Mouse (Mus musculus) heart, embryonic 13.5 days (tissue): ENCODE measurements around the gene Tmem129. TPM values are rescaled to one million over a fixed set of nuclear protein-coding genes. Genes with fewer than 3 reads are reported as not detected.

Experiments used
- ATAC-seq: fragments of 200-750 bp; cut with Nextera tagmentation; 2 replicates; pipeline ENCODE4 v1.8.0; 2017; ENCODE audit warnings: moderate TSS enrichment; ENCODE audit not compliant: insufficient number of reproducible peaks, low FRiP score, low TSS enrichment; ENCODE audit errors: extremely low read depth
- H3K27ac ChIP-seq: fragments of 300-500 bp; sonication (generic); replicated peaks from 2 replicates; pipeline ENCODE4 v1.5.1; 2015; ENCODE audit warnings: moderate library complexity, mild to moderate bottlenecking, inconsistent platforms
- H3K27me3 ChIP-seq: fragments of 300-500 bp; sonication (generic); replicated peaks from 2 replicates; pipeline ENCODE4 v1.6.1; 2015; ENCODE audit warnings: mild to moderate bottlenecking, inconsistent platforms
- H3K36me3 ChIP-seq: fragments of 300-500 bp; sonication (generic); 2 replicates; pipeline ENCODE4 v1.6.1; 2015; ENCODE audit warnings: mild to moderate bottlenecking, inconsistent platforms
- H3K4me1 ChIP-seq: fragments of 300-500 bp; sonication (generic); 2 replicates; pipeline ENCODE4 v1.6.1; 2015; ENCODE audit warnings: inconsistent platforms
- H3K4me2 ChIP-seq: fragments of 300-500 bp; sonication (generic); 2 replicates; pipeline ENCODE4 v1.6.1; 2015; ENCODE audit warnings: inconsistent platforms, mild to moderate bottlenecking, moderate library complexity
- H3K4me3 ChIP-seq: fragments of 300-500 bp; sonication (generic); 2 replicates; pipeline ENCODE4 v1.5.1; 2015; ENCODE audit warnings: moderate library complexity, mild to moderate bottlenecking, inconsistent platforms
- H3K9ac ChIP-seq: fragments of 300-500 bp; sonication (generic); 2 replicates; pipeline ENCODE4 v1.6.1; 2015; ENCODE audit warnings: inconsistent platforms, mild to moderate bottlenecking, moderate library complexity
- H3K9me3 ChIP-seq: fragments of 300-500 bp; sonication (generic); 2 replicates; pipeline ENCODE4 v1.6.1; 2016; ENCODE audit warnings: inconsistent platforms
- WGBS: fragments of 180-500 bp; shearing (Covaris S2); methylation state at CpG from one replicate; pipeline ENCODE4 v1.1.7; 2015; ENCODE audit warnings: mixed read lengths; 5-methylcytosine and 5-hydroxymethylcytosine counted together
- polyA plus RNA-seq: library from polyadenylated mRNA; unstranded; fragments of >200 nt; fragmentation: Nextera tagmentation; extraction: Ambion mirVana; gene quantifications from 2 replicates; pipeline ENCODE4 v1.2.1, GENCODE M21; 2015

Tmem129 gene
- polyA plus RNA-seq, 1 experiment from 2014 or later = 32.0 TPM

GRCm38 (mm10) chr5:33637606-33638350 is 20.4 kb downstream of the Tmem129 start:
- Histone ChIP-seq H3K4me3 (no peak overlapping the region), H3K27ac (no peak overlapping the region), H3K9me3 (no peaks in the 10 kb centered on the region), H3K9ac (no peak overlapping the region), H3K36me3 (peaks cover 72% of the 10 kb centered on the region), H3K4me2 (no peak overlapping the region), H3K4me1 (peaks cover 3% of the 10 kb centered on the region; the same call in 1 of the 2 replicates), H3K27me3 (no peaks in the 10 kb centered on the region)
- ATAC-seq = no peak
- WGBS = 68% methylated on average over 3 of the region's 3 CpGs

GRCm38 (mm10) chr5:33635361-33635760 is 22.9 kb downstream of the Tmem129 start:
- no peak overlapping the region for H3K27ac ChIP-seq
- H3K27me3 ChIP-seq = no peaks in the 10 kb centered on the region
- no peaks in the 10 kb centered on the region for H3K9me3 ChIP-seq
- H3K4me3 ChIP-seq = no peak overlapping the region
- no peak overlapping the region for H3K9ac ChIP-seq
- WGBS = 81% methylated on average over 3 of the region's 3 CpGs
- H3K36me3 ChIP-seq = peaks cover 48% of the 10 kb centered on the region
- no peak for ATAC-seq
- H3K4me2 ChIP-seq = no peak overlapping the region
- peaks cover 8% of the 10 kb centered on the region for H3K4me1 ChIP-seq

GRCm38 (mm10) chr5:33632526-33632925 is 25.7 kb downstream of the Tmem129 start:
- H3K27me3 ChIP-seq = no peaks in the 10 kb centered on the region
- no peak overlapping the region for H3K27ac ChIP-seq
- 76% methylated on average over 1 of the region's 1 CpGs for WGBS
- H3K4me2 ChIP-seq = no peak overlapping the region
- H3K9me3 ChIP-seq = no peaks in the 10 kb centered on the region
- peaks cover 25% of the 10 kb centered on the region for H3K36me3 ChIP-seq
- H3K4me3 ChIP-seq = no peak overlapping the region
- peaks cover 19% of the 10 kb centered on the region for H3K4me1 ChIP-seq
- H3K9ac ChIP-seq = no peak overlapping the region
- ATAC-seq = no peak

- Histone ChIP-seq H3K27me3 (no peaks in the 10 kb centered on the region), H3K9ac (peak overlapping the region; percentile 86), H3K4me3 (peak overlapping the region; percentile 77), H3K9me3 (no peaks in the 10 kb centered on the region), H3K4me1 (peaks cover 29% of the 10 kb centered on the region), H3K4me2 (peak overlapping the region; percentile 87), H3K27ac (peak overlapping the region; percentile 84), H3K36me3 (peaks cover 13% of the 10 kb centered on the region)
- WGBS = 56% methylated on average over 4 of the region's 4 CpGs
- ATAC-seq = no peak
Measured at GRCm38 (mm10) chr5:33630615-33631014, 27.6 kb downstream of the Tmem129 start.

GRCm38 (mm10) chr5:33630061-33630460 is 28.2 kb downstream of the Tmem129 start:
- no peaks in the 10 kb centered on the region for H3K27me3 ChIP-seq
- peak overlapping the region; percentile 77 for H3K4me3 ChIP-seq
- peak overlapping the region; percentile 86 for H3K9ac ChIP-seq
- H3K36me3 ChIP-seq = peaks cover 10% of the 10 kb centered on the region
- ATAC-seq = no peak
- peak overlapping the region; percentile 84 for H3K27ac ChIP-seq
- no peaks in the 10 kb centered on the region for H3K9me3 ChIP-seq
- peak overlapping the region; percentile 87 for H3K4me2 ChIP-seq
- WGBS = 1% methylated on average over 9 of the region's 9 CpGs
- peaks cover 29% of the 10 kb centered on the region for H3K4me1 ChIP-seq

GRCm38 (mm10) chr5:33629301-33629987 is 28.8 kb downstream of the Tmem129 start, which contains the start of the genes Fam53a and Gm9903:
Fam53a (minus strand) TSS chr5:33629635.
Gm9903 (plus strand) TSS chr5:33629925.
- H3K36me3 ChIP-seq = peaks cover 7% of the 10 kb centered on the region

GRCm38 (mm10) chr5:33628820-33629300 is 29.4 kb downstream of the Tmem129 start:
- peak overlapping the region; percentile 87 for H3K4me2 ChIP-seq
- no peak for ATAC-seq
- under 1% methylated on average over 24 of the region's 24 CpGs for WGBS
- H3K27me3 ChIP-seq = no peaks in the 10 kb centered on the region
- H3K27ac ChIP-seq = peak overlapping the region; percentile 91
- H3K9ac ChIP-seq = peak overlapping the region; percentile 91
- H3K9me3 ChIP-seq = no peaks in the 10 kb centered on the region
- peaks cover 7% of the 10 kb centered on the region for H3K36me3 ChIP-seq
- H3K4me1 ChIP-seq = peaks cover 29% of the 10 kb centered on the region
- peak overlapping the region; percentile 77 for H3K4me3 ChIP-seq

More at GRCm38 (mm10) chr5:33629301-33629987, 28.8 kb downstream of the Tmem129 start, which contains the start of the genes Fam53a and Gm9903:
- peaks cover 29% of the 10 kb centered on the region for H3K4me1 ChIP-seq
- no peaks in the 10 kb centered on the region for H3K27me3 ChIP-seq
- WGBS = under 1% methylated on average over 98 of the region's 99 CpGs
- H3K9me3 ChIP-seq = no peaks in the 10 kb centered on the region
- H3K4me3 ChIP-seq = peak within 1 kb of the TSS; percentile 77
- peak; percentile 95 for ATAC-seq
- H3K9ac ChIP-seq = peak within 1 kb of the TSS; percentile 91
- H3K27ac ChIP-seq = peak within 1 kb of the TSS; percentile 91
- H3K4me2 ChIP-seq = peak within 1 kb of the TSS; percentile 87

- peak overlapping the region; percentile 91 for H3K9ac ChIP-seq
- no peaks in the 10 kb centered on the region for H3K27me3 ChIP-seq
- WGBS = 31% methylated on average over 4 of the region's 4 CpGs
- H3K4me2 ChIP-seq = peak overlapping the region; percentile 87
- ATAC-seq = no peak
- peak overlapping the region; percentile 77 for H3K4me3 ChIP-seq
- peaks cover 29% of the 10 kb centered on the region for H3K4me1 ChIP-seq
- no peaks in the 10 kb centered on the region for H3K9me3 ChIP-seq
- H3K27ac ChIP-seq = peak overlapping the region; percentile 91; the same call in 1 of the 2 replicates
- H3K36me3 ChIP-seq = peaks cover 14% of the 10 kb centered on the region
Measured at GRCm38 (mm10) chr5:33627968-33628367, 30.2 kb downstream of the Tmem129 start.

- Histone ChIP-seq H3K4me3 (no peak overlapping the region), H3K36me3 (peaks cover 21% of the 10 kb centered on the region), H3K27ac (no peak overlapping the region), H3K4me2 (no peak overlapping the region), H3K9me3 (no peaks in the 10 kb centered on the region), H3K4me1 (peaks cover 19% of the 10 kb centered on the region), H3K27me3 (no peaks in the 10 kb centered on the region), H3K9ac (no peak overlapping the region)
- ATAC-seq = no peak
- WGBS = 75% methylated on average over 3 of the region's 3 CpGs
Measured at GRCm38 (mm10) chr5:33623766-33624165, 34.5 kb downstream of the Tmem129 start.

- Histone ChIP-seq H3K27ac (no peak overlapping the region), H3K4me1 (peaks cover 12% of the 10 kb centered on the region), H3K9me3 (no peaks in the 10 kb centered on the region), H3K4me3 (no peak overlapping the region), H3K27me3 (no peaks in the 10 kb centered on the region), H3K4me2 (no peak overlapping the region), H3K9ac (no peak overlapping the region), H3K36me3 (peaks cover 21% of the 10 kb centered on the region)
- no peak for ATAC-seq
- WGBS = 87% methylated on average over 2 of the region's 2 CpGs
Measured at GRCm38 (mm10) chr5:33622671-33623070, 35.5 kb downstream of the Tmem129 start.

- H3K27me3 ChIP-seq = no peaks in the 10 kb centered on the region
- no peak overlapping the region for H3K9ac ChIP-seq
- H3K9me3 ChIP-seq = no peaks in the 10 kb centered on the region
- 82% methylated on average over 6 of the region's 6 CpGs for WGBS
- peaks cover 48% of the 10 kb centered on the region for H3K36me3 ChIP-seq
- H3K27ac ChIP-seq = no peak overlapping the region
- H3K4me1 ChIP-seq = no peaks in the 10 kb centered on the region
- H3K4me3 ChIP-seq = no peak overlapping the region
- H3K4me2 ChIP-seq = no peak overlapping the region
- ATAC-seq = no peak
Measured at GRCm38 (mm10) chr5:33614391-33614790, 43.8 kb downstream of the Tmem129 start.
